Mouse (Mus musculus) ovary, postnatal 36 days (tissue): ENCODE measurements around the gene Tmeff1.

Experiments used
- DNase-seq: peaks from one replicate; pipeline ENCODE4 v3.0.0; 2022; ENCODE audit warnings: low spot score, mixed read lengths

Gene Tmeff1

GRCm38 (mm10) chr4:48622246-48622645 is 37.3 kb downstream of the Tmeff1 start:
- no peak for DNase-seq

GRCm38 (mm10) chr4:48622946-48623345 is 38.0 kb downstream of the Tmeff1 start:
- peak; percentile 16 for DNase-seq

GRCm38 (mm10) chr4:48624961-48625360 is 40.0 kb downstream of the Tmeff1 start:
- DNase-seq: no peak

- no peak for DNase-seq
Measured at GRCm38 (mm10) chr4:48625836-48626235, 40.9 kb downstream of the Tmeff1 start.

GRCm38 (mm10) chr4:48629445-48629844 is 44.5 kb downstream of the Tmeff1 start:
- no peak for DNase-seq

- no peak for DNase-seq
Measured at GRCm38 (mm10) chr4:48633529-48633928, 48.6 kb downstream of the Tmeff1 start.

- no peak for DNase-seq
Measured at GRCm38 (mm10) chr4:48634058-48634457, 49.1 kb downstream of the Tmeff1 start.

GRCm38 (mm10) chr4:48636831-48637230 is 51.9 kb downstream of the Tmeff1 start:
- DNase-seq: no peak

GRCm38 (mm10) chr4:48638132-48638531 is 53.2 kb downstream of the Tmeff1 start:
- no peak for DNase-seq

- DNase-seq: no peak
Measured at GRCm38 (mm10) chr4:48639503-48639902, 54.5 kb downstream of the Tmeff1 start.

GRCm38 (mm10) chr4:48643801-48644200 is 58.8 kb downstream of the Tmeff1 start:
- DNase-seq: no peak

GRCm38 (mm10) chr4:48646143-48646542 is 61.2 kb downstream of the Tmeff1 start:
- DNase-seq: no peak

GRCm38 (mm10) chr4:48650617-48651360 is 65.8 kb downstream of the Tmeff1 start:
- DNase-seq: peak; percentile 17

- DNase-seq: no peak
Measured at GRCm38 (mm10) chr4:48654118-48654517, 69.1 kb downstream of the Tmeff1 start.

- DNase-seq: no peak
Measured at GRCm38 (mm10) chr4:48656530-48656929, 71.6 kb downstream of the Tmeff1 start.

- DNase-seq: no peak
Measured at GRCm38 (mm10) chr4:48660144-48660543, 75.2 kb downstream of the Tmeff1 start.

GRCm38 (mm10) chr4:48660619-48661575 is 75.9 kb downstream of the Tmeff1 start:
- DNase-seq: no peak

- DNase-seq: no peak
Measured at GRCm38 (mm10) chr4:48663271-48663670, 78.3 kb downstream of the Tmeff1 start, which contains the start of gene Cavin4. Cavin4 (plus strand) TSS chr4:48663514.

GRCm38 (mm10) chr4:48664021-48664420 is 79.0 kb downstream of the Tmeff1 start:
- no peak for DNase-seq

- no peak for DNase-seq
Measured at GRCm38 (mm10) chr4:48667279-48667678, 82.3 kb downstream of the Tmeff1 start.

GRCm38 (mm10) chr4:48672915-48673314 is 87.9 kb downstream of the Tmeff1 start:
- no peak for DNase-seq

GRCm38 (mm10) chr4:48674412-48674811 is 89.4 kb downstream of the Tmeff1 start:
- no peak for DNase-seq
